Mouse (Mus musculus) heart, adult 2 months (tissue): ENCODE measurements around the gene Fars2.

ENCODE experiments used
- CTCF ChIP-seq: fragments of 200-600 bp; IDR thresholded peaks from 2 replicates; pipeline ENCODE4 v1.8.1; 2022; ENCODE audit warnings: antibody characterized with exemption, mild to moderate bottlenecking, moderate library complexity
- EP300 ChIP-seq: fragments of 200-500 bp; IDR thresholded peaks from 2 replicates; pipeline ENCODE4 v1.6.1; 2011; ENCODE audit warnings: low read depth, low read length, control low read depth; ENCODE audit not compliant: insufficient read depth
- POLR2A ChIP-seq: fragments of 200-500 bp; IDR thresholded peaks from 2 replicates; pipeline ENCODE4 v1.6.1; 2011; ENCODE audit warnings: mild to moderate bottlenecking, low read depth, low read length, control low read depth; ENCODE audit not compliant: insufficient read depth

DNA sequence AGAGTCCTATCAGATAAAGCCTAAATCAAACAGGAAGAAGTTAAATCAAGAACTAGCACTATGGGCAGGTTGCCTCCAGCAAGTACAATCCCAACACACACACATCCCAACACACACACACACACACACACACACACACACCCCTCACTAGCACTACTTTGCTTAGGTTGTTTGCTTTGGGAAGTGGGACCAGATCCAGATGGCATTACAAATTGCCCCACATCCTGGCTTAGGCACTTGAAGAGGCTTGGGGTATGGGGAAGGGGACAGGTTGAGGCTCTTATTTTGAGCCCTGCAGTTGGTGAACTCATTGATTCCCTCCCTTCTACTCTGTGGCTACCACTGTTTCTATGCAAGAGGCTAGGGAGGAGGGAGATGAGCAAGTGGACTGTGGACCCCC lies 605.1 kb downstream of the Fars2 start:
- TF ChIP-seq CTCF (no peak), POLR2A (no peak), EP300 (no peak)
